10 mouse cellular contexts compared by ENCODE assay signal in the genomic region with DNA sequence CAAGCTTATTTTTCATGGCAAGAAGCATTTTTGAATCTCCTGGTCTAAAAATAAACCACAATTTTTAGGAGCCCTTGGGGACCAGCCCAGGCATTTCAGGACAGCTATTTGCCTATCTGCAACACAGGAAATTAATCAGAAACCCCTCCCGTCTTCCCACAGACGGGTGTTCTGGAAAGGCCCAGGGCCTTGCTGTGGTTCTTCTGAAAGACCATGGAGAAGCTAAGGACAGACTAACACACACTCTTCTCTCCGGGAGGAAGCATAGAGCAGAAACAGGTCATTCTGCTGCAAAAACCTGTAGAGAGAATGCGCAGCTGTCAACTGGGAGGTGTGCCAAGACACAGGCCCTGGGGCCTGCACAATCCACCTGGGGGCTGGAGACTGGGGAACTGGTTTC. TPM values are rescaled to one million over a fixed set of nuclear protein-coding genes. Genes with fewer than 3 reads are reported as not detected.
DNase-seq lines count a peak whose midpoint lies in the region; ATAC-seq and TF ChIP-seq lines count a peak whose summit lies in the region.
"Had no signal": no experiment of that assay in that cellular context is flagged by ENCODE, and none has a peak within 500 bp of the region (broad histone marks: within the 10 kb centered on the region; RNA-seq: fewer than 3 reads in every experiment).

No protein-coding gene starts in this region.

- H3K36me3 ChIP-seq in midbrain, embryonic 11.5 days (ENCODE audit: control insufficient read depth, insufficient read depth, low read length), result no peaks in the 10 kb centered on the region
- no peaks in the 10 kb centered on the region for H3K36me3 ChIP-seq in midbrain, embryonic 14.5 days (ENCODE audit: control insufficient read depth, insufficient read depth, low read length)
- H3K36me3 ChIP-seq in stomach, postnatal 0 days (ENCODE audit: control insufficient read depth, insufficient read depth, low read length), result no peaks in the 10 kb centered on the region
- no peaks in the 10 kb centered on the region for H3K36me3 ChIP-seq in hindbrain, embryonic 10.5 days
- no peaks in the 10 kb centered on the region for H3K36me3 ChIP-seq in midbrain, embryonic 10.5 days

- H3K27me3 ChIP-seq in midbrain, embryonic 11.5 days (ENCODE audit: control insufficient read depth, insufficient read depth, low read length), result peaks cover 17% of the 10 kb centered on the region
- H3K27me3 ChIP-seq in midbrain, embryonic 14.5 days (ENCODE audit: control insufficient read depth, insufficient read depth, low read length), result peaks cover 24% of the 10 kb centered on the region
- no peaks in the 10 kb centered on the region; the same call in 1 of the 2 replicates for H3K27me3 ChIP-seq in stomach, postnatal 0 days (ENCODE audit: control insufficient read depth, insufficient read depth, low read length)
- H3K27me3 ChIP-seq in hindbrain, embryonic 10.5 days (ENCODE audit: insufficient read depth, poor library complexity, severe bottlenecking), result peaks cover 52% of the 10 kb centered on the region
- H3K27me3 ChIP-seq in midbrain, embryonic 10.5 days (ENCODE audit: low read depth, poor library complexity, severe bottlenecking), result peaks cover 52% of the 10 kb centered on the region

- ATAC-seq in midbrain, embryonic 11.5 days (ENCODE audit: low FRiP score), result no peak
- no peak for ATAC-seq in midbrain, embryonic 14.5 days (ENCODE audit: low FRiP score, low TSS enrichment)
- ATAC-seq in stomach, postnatal 0 days (ENCODE audit: low FRiP score, low TSS enrichment), result no peak
- ATAC-seq: forebrain, embryonic 16.5 days had no signal

- no peak for TF ChIP-seq CTCF in embryonic fibroblast, embryonic 13.5 days (IDR thresholded peaks at IDR 0.05; ENCODE audit: borderline replicate concordance, insufficient read depth, low read length)
- no peak for TF ChIP-seq CTCF in stomach, postnatal 0 days (IDR thresholded peaks at IDR 0.05; ENCODE audit: low read depth)

- H3K4me1 ChIP-seq in midbrain, embryonic 11.5 days (ENCODE audit: control insufficient read depth, insufficient read depth, low read length), result peaks cover 7% of the 10 kb centered on the region
- H3K4me1 ChIP-seq in midbrain, embryonic 14.5 days (ENCODE audit: control insufficient read depth, insufficient read depth, low read length), result peaks cover 11% of the 10 kb centered on the region
- peaks cover 8% of the 10 kb centered on the region for H3K4me1 ChIP-seq in embryonic fibroblast, embryonic 13.5 days (ENCODE audit: control insufficient read depth, insufficient read depth, low read length)
- H3K4me1 ChIP-seq in stomach, postnatal 0 days (replicated peaks; ENCODE audit: control insufficient read depth, insufficient read depth), result peaks cover 6% of the 10 kb centered on the region; the same call in 1 of the 2 replicates
- H3K4me1 ChIP-seq in hindbrain, embryonic 10.5 days (replicated peaks), result peaks cover 54% of the 10 kb centered on the region
- peaks cover 53% of the 10 kb centered on the region for H3K4me1 ChIP-seq in midbrain, embryonic 10.5 days

- H3K9me3 ChIP-seq in midbrain, embryonic 11.5 days (ENCODE audit: control insufficient read depth, low read length), result no peaks in the 10 kb centered on the region
- no peaks in the 10 kb centered on the region for H3K9me3 ChIP-seq in midbrain, embryonic 14.5 days (ENCODE audit: control insufficient read depth, low read length)
- no peaks in the 10 kb centered on the region for H3K9me3 ChIP-seq in stomach, postnatal 0 days (ENCODE audit: control insufficient read depth, low read length)
- H3K9me3 ChIP-seq in hindbrain, embryonic 10.5 days, result no peaks in the 10 kb centered on the region
- H3K9me3 ChIP-seq in midbrain, embryonic 10.5 days (replicated peaks), result no peaks in the 10 kb centered on the region

- no peak overlapping the region for H3K9ac ChIP-seq in midbrain, embryonic 11.5 days (ENCODE audit: low read length)
- no peak overlapping the region for H3K9ac ChIP-seq in midbrain, embryonic 14.5 days (replicated peaks; ENCODE audit: low read length)
- no peak overlapping the region for H3K9ac ChIP-seq in stomach, postnatal 0 days (ENCODE audit: low read length)

- TF ChIP-seq POLR2A in embryonic fibroblast, embryonic 13.5 days (IDR thresholded peaks at IDR 0.05; ENCODE audit: low read depth, low read length), result no peak

- peak; percentile 85 for DNase-seq in midbrain, embryonic 11.5 days (ENCODE audit: low spot score, missing footprints)
- DNase-seq in midbrain, embryonic 14.5 days, result no peak
- peak; percentile 49 for DNase-seq in heart, postnatal 4 days
- peak; percentile 33 for DNase-seq in stomach, postnatal 0 days (ENCODE audit: low spot score)
- no peak for DNase-seq in hindbrain, embryonic 10.5 days (ENCODE audit: low spot score)
- no peak for DNase-seq in midbrain, embryonic 10.5 days (ENCODE audit: low spot score)
- no peak for DNase-seq in spleen, postnatal 36 days (ENCODE audit: low spot score in 2 of 2)

- H3K27ac ChIP-seq in midbrain, embryonic 11.5 days (ENCODE audit: low read depth, low read length), result no peak overlapping the region
- H3K27ac ChIP-seq in midbrain, embryonic 14.5 days (replicated peaks; ENCODE audit: low read depth, low read length), result no peak overlapping the region
- H3K27ac ChIP-seq in embryonic fibroblast, embryonic 13.5 days (ENCODE audit: insufficient read depth, low read length), result peak overlapping the region; percentile 82
- peak overlapping the region; percentile 61 for H3K27ac ChIP-seq in stomach, postnatal 0 days (replicated peaks)
- no peak overlapping the region for H3K27ac ChIP-seq in hindbrain, embryonic 10.5 days
- H3K27ac ChIP-seq in midbrain, embryonic 10.5 days (replicated peaks), result no peak overlapping the region

- TF ChIP-seq EP300 in stomach, postnatal 0 days (optimal IDR thresholded peaks at IDR 0.05), result no peak

- H3K4me3 ChIP-seq in midbrain, embryonic 11.5 days (ENCODE audit: low read depth, low read length), result no peak overlapping the region
- H3K4me3 ChIP-seq in midbrain, embryonic 14.5 days (replicated peaks; ENCODE audit: low read depth, low read length), result no peak overlapping the region
- no peak overlapping the region for H3K4me3 ChIP-seq in embryonic fibroblast, embryonic 13.5 days (ENCODE audit: insufficient read depth, low read length)
- H3K4me3 ChIP-seq in stomach, postnatal 0 days (ENCODE audit: low read depth, low read length), result no peak overlapping the region
- H3K4me3 ChIP-seq in hindbrain, embryonic 10.5 days, result no peak overlapping the region
- H3K4me3 ChIP-seq in midbrain, embryonic 10.5 days, result no peak overlapping the region
- H3K4me3 ChIP-seq: megakaryocyte, embryonic 14.5 days had no signal

- no peak overlapping the region for H3K4me2 ChIP-seq in midbrain, embryonic 11.5 days
- H3K4me2 ChIP-seq in midbrain, embryonic 14.5 days (ENCODE audit: low read length), result no peak overlapping the region
- H3K4me2 ChIP-seq in stomach, postnatal 0 days (replicated peaks; ENCODE audit: low read depth), result no peak overlapping the region

- 85% methylated on average over 4 of the region's 4 CpGs for WGBS in midbrain, embryonic 11.5 days
- 80% methylated on average over 4 of the region's 4 CpGs for WGBS in midbrain, embryonic 14.5 days
- 34% methylated on average over 4 of the region's 4 CpGs for WGBS in stomach, postnatal 0 days
- 81% methylated on average over 4 of the region's 4 CpGs for WGBS in hindbrain, embryonic 10.5 days
- 87% methylated on average over 4 of the region's 4 CpGs for WGBS in midbrain, embryonic 10.5 days

RNA-seq across cellular contexts. Expression of gene Luzp1, which starts 3.3 kb away (rescaled TPM):
- 94.2 and 99.5 TPM in 2 replicates for polyA plus RNA-seq in midbrain, embryonic 11.5 days (2014; fragmentation: Nextera tagmentation; extraction: Ambion mirVana)
- 40.1 and 40.2 TPM in 2 replicates for polyA plus RNA-seq in midbrain, embryonic 14.5 days (2014; fragmentation: Nextera tagmentation; extraction: Ambion mirVana)
- polyA plus RNA-seq in embryonic fibroblast, embryonic 13.5 days (2011; ENCODE audit: insufficient read length, low read depth, missing spikeins), result 58.5 and 59.4 TPM in 2 replicates
- 10 to 100 TPM; 58.4 to 62.3 TPM for total RNA-seq in heart, postnatal 4 days (2021)
- polyA plus RNA-seq in stomach, postnatal 0 days (2015; fragmentation: Nextera tagmentation; extraction: Ambion mirVana), result 54.6 and 67.8 TPM in 2 replicates
- polyA plus RNA-seq in hindbrain, embryonic 10.5 days (2016; fragmentation: Nextera tagmentation; extraction: Ambion mirVana), result 108 and 133 TPM in 2 replicates
- polyA plus RNA-seq in midbrain, embryonic 10.5 days (2016; fragmentation: Nextera tagmentation; extraction: Ambion mirVana), result 119 and 135 TPM in 2 replicates

RNA-seq across cellular contexts. Expression of gene 6030445D17Rik, which starts 4.2 kb away (rescaled TPM):
- polyA plus RNA-seq in midbrain, embryonic 11.5 days (2014; fragmentation: Nextera tagmentation; extraction: Ambion mirVana), result 0.15 and 0.46 TPM in 2 replicates
- polyA plus RNA-seq in midbrain, embryonic 14.5 days (2014; fragmentation: Nextera tagmentation; extraction: Ambion mirVana), result 0.12 and 0.16 TPM in 2 replicates
- not detected in 2 replicates for polyA plus RNA-seq in embryonic fibroblast, embryonic 13.5 days (2011; ENCODE audit: insufficient read length, low read depth, missing spikeins)
- under 1 TPM; 0.34 to 0.45 TPM for total RNA-seq in heart, postnatal 4 days (2021)
- 0.33 and 0.40 TPM in 2 replicates for polyA plus RNA-seq in stomach, postnatal 0 days (2015; fragmentation: Nextera tagmentation; extraction: Ambion mirVana)
- 0.17 and 0.24 TPM in 2 replicates for polyA plus RNA-seq in hindbrain, embryonic 10.5 days (2016; fragmentation: Nextera tagmentation; extraction: Ambion mirVana)
- polyA plus RNA-seq in midbrain, embryonic 10.5 days (2016; fragmentation: Nextera tagmentation; extraction: Ambion mirVana), result 0.23 and 0.37 TPM in 2 replicates

RNA-seq across cellular contexts. Expression of gene Htr1d, which starts 42.9 kb away (rescaled TPM):
- 0.34 and 0.69 TPM in 2 replicates for polyA plus RNA-seq in midbrain, embryonic 11.5 days (2014; fragmentation: Nextera tagmentation; extraction: Ambion mirVana)
- polyA plus RNA-seq in midbrain, embryonic 14.5 days (2014; fragmentation: Nextera tagmentation; extraction: Ambion mirVana), result 0.86 and 1.3 TPM in 2 replicates
- polyA plus RNA-seq in embryonic fibroblast, embryonic 13.5 days (2011; ENCODE audit: insufficient read length, low read depth, missing spikeins), result not detected in 2 replicates
- not detected for total RNA-seq in heart, postnatal 4 days (2021)
- polyA plus RNA-seq in stomach, postnatal 0 days (2015; fragmentation: Nextera tagmentation; extraction: Ambion mirVana), result 0.06 and 0.34 TPM in 2 replicates
- polyA plus RNA-seq in hindbrain, embryonic 10.5 days (2016; fragmentation: Nextera tagmentation; extraction: Ambion mirVana), result 0.18 and 0.52 TPM in 2 replicates
- 0.23 and 0.39 TPM in 2 replicates for polyA plus RNA-seq in midbrain, embryonic 10.5 days (2016; fragmentation: Nextera tagmentation; extraction: Ambion mirVana)

Comparison
In these comparisons a context has a peak if more than half of its experiments do, and no peak if none do; other contexts are left out.
1. DNase-seq: peak in midbrain, embryonic 11.5 days (single experiment), heart, postnatal 4 days (single experiment) and stomach, postnatal 0 days (single experiment); none in midbrain, embryonic 14.5 days (single experiment), hindbrain, embryonic 10.5 days (single experiment), midbrain, embryonic 10.5 days (single experiment) and spleen, postnatal 36 days (0 of 2).
2. H3K27ac ChIP-seq: peak in embryonic fibroblast, embryonic 13.5 days (single experiment) and stomach, postnatal 0 days (single experiment); none in midbrain, embryonic 11.5 days (single experiment), midbrain, embryonic 14.5 days (single experiment), hindbrain, embryonic 10.5 days (single experiment) and midbrain, embryonic 10.5 days (single experiment).